In genomic region chrX:82817045-82817444, GRCm38 (mm10) we compare ENCODE assay signal across 11 mouse cellular contexts.
A peak's percentile ranks its signal among the peaks of the same experiment; 100 is the strongest.
DNase-seq lines count a peak whose midpoint lies in the region; ATAC-seq lines count a peak whose summit lies in the region.
"Had no signal": no experiment of that assay in that cellular context is flagged by ENCODE, and none has a peak within 500 bp of the region (broad histone marks: within the 10 kb centered on the region; RNA-seq: fewer than 3 reads in every experiment).

No protein-coding gene starts in this region.

- H3K36me3 ChIP-seq in kidney, embryonic 14.5 days (ENCODE audit: control insufficient read depth, insufficient read depth, low read length), result no peaks in the 10 kb centered on the region
- H3K36me3 ChIP-seq: embryonic facial prominence, embryonic 12.5 days; heart, embryonic 13.5 days had no signal

- no peak overlapping the region for H3K4me3 ChIP-seq in kidney, embryonic 14.5 days (ENCODE audit: low read length)
- H3K4me3 ChIP-seq: embryonic facial prominence, embryonic 12.5 days; heart, embryonic 13.5 days; megakaryocyte, embryonic 14.5 days had no signal

- H3K27ac ChIP-seq in kidney, embryonic 14.5 days (ENCODE audit: low read depth, low read length), result no peak overlapping the region
- H3K27ac ChIP-seq: embryonic facial prominence, embryonic 12.5 days; heart, embryonic 13.5 days had no signal

- 63% methylated on average over 4 of the region's 4 CpGs for WGBS in kidney, embryonic 14.5 days

- no peak for ATAC-seq in kidney, embryonic 14.5 days (ENCODE audit: low FRiP score, low TSS enrichment)

- DNase-seq in cerebellum, adult 9-11 months, result peak; percentile 5
- no peak for DNase-seq in cerebellum, adult 11 months
- peak; percentile 13 for DNase-seq in kidney, adult 9 months
- DNase-seq in ES-CJ7 (ENCODE audit: low read depth, low spot score), result peak; percentile 28
- DNase-seq in left cerebral cortex, adult 18-20 months (ENCODE audit: low spot score in 2 of 2), result peak; percentile 8 to 19
- no peak for DNase-seq in urinary bladder, postnatal 10 days (ENCODE audit: low spot score)
- DNase-seq in c-Kit-positive CD71-positive TER-119-positive erythroid progenitor cells, embryonic 14.5 days (ENCODE audit: low spot score), result no peak

- no peak overlapping the region for H3K4me2 ChIP-seq in kidney, embryonic 14.5 days (replicated peaks; ENCODE audit: low read depth, low read length)
- H3K4me2 ChIP-seq: embryonic facial prominence, embryonic 12.5 days; heart, embryonic 13.5 days had no signal

- H3K4me1 ChIP-seq in kidney, embryonic 14.5 days (ENCODE audit: control insufficient read depth, insufficient read depth, low read length), result no peaks in the 10 kb centered on the region
- H3K4me1 ChIP-seq: embryonic facial prominence, embryonic 12.5 days; heart, embryonic 13.5 days; megakaryocyte, embryonic 14.5 days had no signal

- H3K9me3 ChIP-seq in kidney, embryonic 14.5 days (ENCODE audit: control insufficient read depth, low read length), result no peaks in the 10 kb centered on the region
- H3K9me3 ChIP-seq: embryonic facial prominence, embryonic 12.5 days; heart, embryonic 13.5 days; megakaryocyte, embryonic 14.5 days had no signal

- H3K27me3 ChIP-seq in kidney, embryonic 14.5 days (ENCODE audit: control insufficient read depth, insufficient read depth, low read length), result no peaks in the 10 kb centered on the region
- H3K27me3 ChIP-seq: embryonic facial prominence, embryonic 12.5 days; heart, embryonic 13.5 days; megakaryocyte, embryonic 14.5 days had no signal

- H3K9ac ChIP-seq in kidney, embryonic 14.5 days (ENCODE audit: low read depth, low read length), result no peak overlapping the region
- H3K9ac ChIP-seq: embryonic facial prominence, embryonic 12.5 days; heart, embryonic 13.5 days had no signal

Comparison
In these comparisons a context has a peak if more than half of its experiments do, and no peak if none do; other contexts are left out.
1. DNase-seq: peak in cerebellum, adult 9-11 months (single experiment), kidney, adult 9 months (single experiment), ES-CJ7 (single experiment) and left cerebral cortex, adult 18-20 months (2 of 2); none in cerebellum, adult 11 months (single experiment), urinary bladder, postnatal 10 days (single experiment) and c-Kit-positive CD71-positive TER-119-positive erythroid progenitor cells, embryonic 14.5 days (single experiment).